Mouse (Mus musculus): ENCODE measurements around the gene Zmynd10. TPM values are rescaled to one million over a fixed set of nuclear protein-coding genes. Genes with fewer than 3 reads are reported as not detected.

Gene Zmynd10
- polyA plus RNA-seq, 1 experiment from 2014 or later: 0.51 TPM

Other genes starting within 250 kb of the Zmynd10 start
- 14.2 and 15.5 TPM in 2 replicates for gene Hemk1, start 208.9 kb upstream of the Zmynd10 start, polyA plus RNA-seq (2016; fragmentation: Nextera tagmentation; extraction: Ambion mirVana)
- 4.1 and 4.8 TPM in 2 replicates for gene 6430571L13Rik, start 206.7 kb upstream of the Zmynd10 start, polyA plus RNA-seq (2016; fragmentation: Nextera tagmentation; extraction: Ambion mirVana)
- gene Cacna2d2, start 147.7 kb upstream of the Zmynd10 start, polyA plus RNA-seq (2016; fragmentation: Nextera tagmentation; extraction: Ambion mirVana): 5.4 and 5.8 TPM in 2 replicates
- gene Tmem115, start 13.4 kb upstream of the Zmynd10 start, polyA plus RNA-seq (2016; fragmentation: Nextera tagmentation; extraction: Ambion mirVana): 46.7 and 48.4 TPM in 2 replicates
- 24.2 and 25.4 TPM in 2 replicates for gene Cyb561d2, start 5.1 kb upstream of the Zmynd10 start, polyA plus RNA-seq (2016; fragmentation: Nextera tagmentation; extraction: Ambion mirVana)
- 52.6 and 55.2 TPM in 2 replicates for gene Nprl2, start 5.1 kb upstream of the Zmynd10 start, polyA plus RNA-seq (2016; fragmentation: Nextera tagmentation; extraction: Ambion mirVana)
- 37.6 and 37.7 TPM in 2 replicates for gene Rassf1, start 4.3 kb downstream of the Zmynd10 start, polyA plus RNA-seq (2016; fragmentation: Nextera tagmentation; extraction: Ambion mirVana)
- 93.3 and 93.9 TPM in 2 replicates for gene Tusc2, start 16.0 kb downstream of the Zmynd10 start, polyA plus RNA-seq (2016; fragmentation: Nextera tagmentation; extraction: Ambion mirVana)
- gene Hyal2, start 20.6 kb downstream of the Zmynd10 start, polyA plus RNA-seq (2016; fragmentation: Nextera tagmentation; extraction: Ambion mirVana): 93.6 and 97.0 TPM in 2 replicates
- 7.2 and 7.5 TPM in 2 replicates for gene Hyal1, start 29.6 kb downstream of the Zmynd10 start, polyA plus RNA-seq (2016; fragmentation: Nextera tagmentation; extraction: Ambion mirVana)
- 12.6 and 15.8 TPM in 2 replicates for gene Naa80, start 31.6 kb downstream of the Zmynd10 start, polyA plus RNA-seq (2016; fragmentation: Nextera tagmentation; extraction: Ambion mirVana)
- 0.84 and 1.5 TPM in 2 replicates for gene Hyal3, start 33.5 kb downstream of the Zmynd10 start, polyA plus RNA-seq (2016; fragmentation: Nextera tagmentation; extraction: Ambion mirVana)
- 20.6 and 23.3 TPM in 2 replicates for gene Ifrd2, start 40.3 kb downstream of the Zmynd10 start, polyA plus RNA-seq (2016; fragmentation: Nextera tagmentation; extraction: Ambion mirVana)
- gene Sema3b, start 61.9 kb downstream of the Zmynd10 start, polyA plus RNA-seq (2016; fragmentation: Nextera tagmentation; extraction: Ambion mirVana): 4.7 and 4.8 TPM in 2 replicates
- gene Gnai2, start 88.1 kb downstream of the Zmynd10 start, polyA plus RNA-seq (2016; fragmentation: Nextera tagmentation; extraction: Ambion mirVana): 465 and 488 TPM in 2 replicates
- 12.8 and 14.1 TPM in 2 replicates for gene Slc38a3, start 122.2 kb downstream of the Zmynd10 start, polyA plus RNA-seq (2016; fragmentation: Nextera tagmentation; extraction: Ambion mirVana)
- 1.3 and 2.3 TPM in 2 replicates for gene Gnat1, start 132.4 kb downstream of the Zmynd10 start, polyA plus RNA-seq (2016; fragmentation: Nextera tagmentation; extraction: Ambion mirVana)
- 21.4 and 21.5 TPM in 2 replicates for gene Sema3f, start 163.2 kb downstream of the Zmynd10 start, polyA plus RNA-seq (2016; fragmentation: Nextera tagmentation; extraction: Ambion mirVana)
- 231 and 241 TPM in 2 replicates for gene Rbm5, start 223.7 kb downstream of the Zmynd10 start, polyA plus RNA-seq (2016; fragmentation: Nextera tagmentation; extraction: Ambion mirVana)